ENCODE assay signal across 1 mouse cellular context in genomic region chr19:4989013-4989412, GRCm38 (mm10).
TF ChIP-seq lines count a peak whose summit lies in the region.

No protein-coding gene starts in this region.

TF ChIP-seq in myocyte, 11 proteins besides CTCF, POLR2A, EP300 and RAD21:
- TF ChIP-seq MYOD1 (IDR thresholded peaks at IDR 0.05; ENCODE audit: control insufficient read depth in 1 of 3, insufficient read length in 2 of 3, low read depth in 2 of 3) = peak in 1 of 3 experiments; percentile 9
- TF ChIP-seq TCF3 (IDR thresholded peaks at IDR 0.05; ENCODE audit: insufficient read length, low read depth) = peak; percentile 59
- no peak for TF ChIP-seq TCF12 (IDR thresholded peaks at IDR 0.05; ENCODE audit: insufficient read depth, poor library complexity, severe bottlenecking)
- no peak for TF ChIP-seq SRF (IDR thresholded peaks at IDR 0.05; ENCODE audit: control insufficient read depth, insufficient read length, low read depth)
- peak; percentile 54 for TF ChIP-seq E2F4 (IDR thresholded peaks at IDR 0.05; ENCODE audit: insufficient read depth)
- peak in 1 of 3 experiments; percentile 51 for TF ChIP-seq MYOG (IDR thresholded peaks at IDR 0.05; ENCODE audit: control insufficient read depth in 1 of 3, insufficient read depth in 1 of 3, insufficient read length in 2 of 3, low read depth in 2 of 3)
- peak; percentile 98 for TF ChIP-seq REST (IDR thresholded peaks at IDR 0.05; ENCODE audit: insufficient read depth, insufficient read length)
- TF ChIP-seq CEBPB (IDR thresholded peaks at IDR 0.05; ENCODE audit: insufficient read depth, poor library complexity, severe bottlenecking) = 0 out of 2 replicates have a peak, but pooled peaks have one; percentile 16
- TF ChIP-seq POLR2AphosphoS2 (IDR thresholded peaks at IDR 0.05; ENCODE audit: insufficient read length, low read depth) = no peak
- peak; percentile 11 for TF ChIP-seq USF1 (IDR thresholded peaks at IDR 0.05; ENCODE audit: low read depth)
- peak; percentile 97 for TF ChIP-seq MAX (IDR thresholded peaks at IDR 0.05; ENCODE audit: low read depth)
